Mouse (Mus musculus) mouse embryonic stem cell (cell line): ENCODE measurements around the gene Olfr1354.
"Not testable (repeated sequence)": the region's sequence is repeated elsewhere in the genome, so short reads cannot be mapped to it uniquely, and the experiment has no call there.

ENCODE experiments used
- in situ Hi-C, 2 experiments: fragments of 300-500 bp; cut with MboI; formaldehyde crosslinking; loops; 1 replicate in 1 of 2; 3 replicates in 1 of 2; pipeline ENCODE4 v1.14.3; 2019 to 2020; ENCODE audit warnings: low sequenced_read_pairs in 2 of 2, low pct_unique_long_range_greater_than_20kb in 1 of 2, mixed read lengths in 1 of 2; ENCODE audit not compliant: unreplicated experiment in 1 of 2

Olfr1354 gene

DNA sequence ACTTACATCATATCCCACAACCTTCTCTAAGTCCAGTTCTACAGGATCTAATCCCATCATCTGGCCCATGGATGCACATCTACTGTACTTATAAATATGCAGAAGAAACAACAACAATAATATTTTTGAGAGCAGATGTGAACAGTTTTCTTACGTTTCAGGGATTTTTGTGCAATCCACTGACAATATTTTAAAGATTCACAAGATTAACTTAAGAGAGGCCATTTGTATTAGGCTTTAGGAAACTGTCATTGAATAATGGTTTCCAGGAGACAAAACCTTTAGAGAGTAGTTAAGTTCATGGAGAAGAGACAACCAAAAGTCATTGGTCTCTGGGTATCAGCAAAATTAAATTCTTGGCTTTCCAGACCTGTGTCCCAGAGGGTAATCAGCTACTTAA is at the start of gene Olfr1354:
Olfr1354 (plus strand) TSS at position 301 of the 400 bp plus-strand sequence.
- in situ Hi-C loops = not testable (repeated sequence)

DNA sequence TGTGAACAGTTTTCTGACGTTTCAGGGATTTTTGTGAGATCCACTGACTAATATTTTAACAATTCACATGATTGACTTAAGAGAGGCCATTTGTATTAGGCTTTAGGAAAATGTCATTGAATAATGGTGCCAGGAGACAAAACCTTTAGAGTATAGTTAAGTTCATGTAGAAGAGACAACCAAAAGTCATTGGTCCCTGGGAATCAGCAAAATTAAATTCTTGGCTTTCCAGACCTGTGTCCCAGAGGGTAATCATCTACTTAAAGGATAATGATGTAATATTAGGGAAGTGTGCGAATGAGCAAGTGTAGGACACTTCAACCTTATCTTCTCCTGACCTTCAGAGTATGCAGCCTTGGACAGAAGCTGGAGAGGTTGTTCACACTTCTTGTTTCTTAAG is 37.7 kb upstream of the Olfr1354 start, which contains the start of gene Olfr1355:
Olfr1355 (plus strand) TSS at position 301 of the 400 bp plus-strand sequence.
- in situ Hi-C loops = no loop called here

DNA sequence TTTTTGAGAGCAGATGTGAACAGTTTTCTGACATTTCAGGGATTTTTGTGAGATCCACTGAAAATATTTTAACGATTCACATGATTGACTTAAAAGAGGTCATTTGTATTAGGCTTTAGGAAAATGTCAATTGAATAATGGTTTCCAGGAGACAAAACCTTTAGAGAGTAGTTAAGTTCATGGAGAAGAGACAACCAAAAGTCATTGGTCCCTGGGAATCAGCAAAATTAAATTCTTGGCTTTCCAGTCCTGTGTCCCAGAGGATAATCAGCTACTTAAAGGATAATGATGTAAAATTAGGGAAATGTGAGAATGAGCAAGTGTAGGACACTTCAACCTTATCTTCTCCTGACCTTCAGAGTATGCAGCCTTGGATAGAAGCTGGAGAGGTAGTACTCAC is 37.4 kb downstream of the Olfr1354 start, which contains the start of gene Olfr8:
Olfr8 (plus strand) TSS at position 301 of the 400 bp plus-strand sequence.
- in situ Hi-C loops = not testable (repeated sequence)

DNA sequence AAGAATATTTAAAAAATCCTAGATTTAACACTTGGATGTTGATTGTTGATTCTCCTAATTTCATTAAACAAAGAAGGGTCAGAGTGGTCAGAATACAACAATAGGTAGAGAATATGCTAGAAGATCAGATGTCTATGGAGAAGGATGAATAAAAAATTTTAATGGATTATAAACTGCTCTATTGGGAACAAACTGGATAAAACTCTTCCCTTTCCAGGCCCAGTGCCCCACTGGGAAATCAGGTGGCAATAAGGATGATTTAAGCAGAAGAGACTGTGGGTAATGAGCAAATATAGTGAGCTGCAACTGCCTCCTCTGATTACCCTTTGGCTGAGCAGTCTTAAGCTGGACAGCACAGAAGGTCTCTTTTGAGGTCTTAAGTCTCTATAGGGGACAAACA is 50.0 kb downstream of the Olfr1354 start, which contains the start of gene Olfr1353:
Olfr1353 (plus strand) TSS at position 301 of the 400 bp plus-strand sequence.
- in situ Hi-C loops = not testable (repeated sequence)
